Mouse (Mus musculus): ENCODE data around the gene Serpinb6c.

GRCm38 (mm10) chr13:33843308-33843707 lies 62.2 kb downstream of the Serpinb6c start, which contains the start of gene Serpinb6e:
- no peak for TF ChIP-seq CHD2 (IDR thresholded peaks at IDR 0.05; ENCODE audit: low read length)
- TF ChIP-seq ETS1 (IDR thresholded peaks at IDR 0.05; ENCODE audit: low read depth, low read length), result no peak
- no peak for TF ChIP-seq HCFC1 (IDR thresholded peaks at IDR 0.05; ENCODE audit: low read depth, low read length)
- no peak for TF ChIP-seq POLR2A (IDR thresholded peaks at IDR 0.05; ENCODE audit: control insufficient read depth in 1 of 2, insufficient read depth in 1 of 2, low read depth in 1 of 2, low read length in 2 of 2, poor library complexity in 1 of 2)
- TF ChIP-seq CHD1 (IDR thresholded peaks at IDR 0.05; ENCODE audit: low read depth, low read length), result no peak
- TF ChIP-seq POLR2AphosphoS2 (IDR thresholded peaks at IDR 0.05; ENCODE audit: low read length), result no peak
- no peak for TF ChIP-seq MYC (IDR thresholded peaks at IDR 0.05; ENCODE audit: low read depth, low read length)
- TF ChIP-seq EP300 (IDR thresholded peaks at IDR 0.05; ENCODE audit: low read depth in 1 of 2, low read length in 2 of 2), result no peak
- no peak for TF ChIP-seq CTCF (IDR thresholded peaks at IDR 0.05 in 2 of 3, conservative IDR thresholded peaks at IDR 0.05 in 1 of 3; ENCODE audit: control insufficient read depth in 1 of 3, insufficient read depth in 1 of 3, low read depth in 2 of 3, low read length in 3 of 3, poor library complexity in 1 of 3, severe bottlenecking in 1 of 3)
- no peak for TF ChIP-seq MXI1 (IDR thresholded peaks at IDR 0.05; ENCODE audit: low read depth, low read length)
- no peak for TF ChIP-seq TCF12 (IDR thresholded peaks at IDR 0.05; ENCODE audit: low read depth, low read length)
- no peak for TF ChIP-seq NELFE (IDR thresholded peaks at IDR 0.05; ENCODE audit: low read depth, low read length)

All from MEL (cell line).